11 mouse cellular contexts compared by ENCODE assay signal in genomic region chr11:4299191-4299590, GRCm38 (mm10). TPM values are rescaled to one million over a fixed set of nuclear protein-coding genes. Genes with fewer than 3 reads are reported as not detected.
DNase-seq lines count a peak whose midpoint lies in the region; ATAC-seq and TF ChIP-seq lines count a peak whose summit lies in the region.
"Had no signal": no experiment of that assay in that cellular context is flagged by ENCODE, and none has a peak within 500 bp of the region (broad histone marks: within the 10 kb centered on the region; RNA-seq: fewer than 3 reads in every experiment).

No protein-coding gene starts in this region.

- no peaks in the 10 kb centered on the region for H3K9me3 ChIP-seq in embryonic facial prominence, embryonic 11.5 days (replicated peaks; ENCODE audit: control insufficient read depth, low read length)
- H3K9me3 ChIP-seq in kidney, embryonic 15.5 days (replicated peaks): no peaks in the 10 kb centered on the region
- no peaks in the 10 kb centered on the region for H3K9me3 ChIP-seq in intestine, embryonic 16.5 days (ENCODE audit: control insufficient read depth, low read length)
- H3K9me3 ChIP-seq: hindbrain, embryonic 15.5 days had no signal

- no peak for ATAC-seq in embryonic facial prominence, embryonic 11.5 days (replicated peaks; ENCODE audit: insufficient number of reproducible peaks, low FRiP score, low TSS enrichment, low read depth)
- no peak for ATAC-seq in kidney, embryonic 15.5 days (replicated peaks; ENCODE audit: low FRiP score)
- no peak for ATAC-seq in intestine, embryonic 16.5 days
- ATAC-seq: CD4-positive, CD25-positive, alpha-beta regulatory T cell, adult 4 months had no signal

- H3K4me3 ChIP-seq in C2C12 (ENCODE audit: insufficient read depth, poor library complexity, severe bottlenecking): no peak overlapping the region
- no peak overlapping the region for H3K4me3 ChIP-seq in embryonic facial prominence, embryonic 11.5 days (ENCODE audit: low read depth, low read length)
- no peak overlapping the region for H3K4me3 ChIP-seq in kidney, embryonic 15.5 days (replicated peaks)
- no peak overlapping the region for H3K4me3 ChIP-seq in intestine, embryonic 16.5 days (ENCODE audit: low read length)
- H3K4me3 ChIP-seq: hindbrain, embryonic 15.5 days had no signal

- 38% methylated on average over 12 of the region's 12 CpGs for WGBS in embryonic facial prominence, embryonic 11.5 days
- WGBS in kidney, embryonic 15.5 days: 45% methylated on average over 12 of the region's 12 CpGs
- 45% methylated on average over 12 of the region's 12 CpGs for WGBS in intestine, embryonic 16.5 days

- H3K27ac ChIP-seq in embryonic facial prominence, embryonic 11.5 days (replicated peaks; ENCODE audit: low read depth, low read length): no peak overlapping the region
- H3K27ac ChIP-seq in kidney, embryonic 15.5 days: no peak overlapping the region
- H3K27ac ChIP-seq in intestine, embryonic 16.5 days (ENCODE audit: low read length): no peak overlapping the region
- H3K27ac ChIP-seq: hindbrain, embryonic 15.5 days had no signal

- H3K36me3 ChIP-seq in C2C12 (ENCODE audit: control insufficient read depth, insufficient read depth): no peaks in the 10 kb centered on the region
- no peaks in the 10 kb centered on the region for H3K36me3 ChIP-seq in embryonic facial prominence, embryonic 11.5 days (replicated peaks; ENCODE audit: control insufficient read depth, insufficient read depth, low read depth, low read length)
- no peaks in the 10 kb centered on the region for H3K36me3 ChIP-seq in kidney, embryonic 15.5 days
- no peaks in the 10 kb centered on the region for H3K36me3 ChIP-seq in intestine, embryonic 16.5 days (ENCODE audit: control insufficient read depth, insufficient read depth, low read length)
- H3K36me3 ChIP-seq: hindbrain, embryonic 15.5 days had no signal

- H3K4me1 ChIP-seq in embryonic facial prominence, embryonic 11.5 days (ENCODE audit: control insufficient read depth, insufficient read depth, low read length): peaks cover 4% of the 10 kb centered on the region; the same call in 1 of the 2 replicates
- H3K4me1 ChIP-seq in kidney, embryonic 15.5 days: peaks cover 38% of the 10 kb centered on the region
- peaks cover 11% of the 10 kb centered on the region; the same call in 1 of the 2 replicates for H3K4me1 ChIP-seq in intestine, embryonic 16.5 days (ENCODE audit: control insufficient read depth, insufficient read depth, low read length)

- no peak for TF ChIP-seq CTCF in C2C12 (IDR thresholded peaks at IDR 0.05; ENCODE audit: control insufficient read depth, insufficient read depth, insufficient read length)

- DNase-seq in embryo, embryonic 9.5 days (ENCODE audit: extremely low spot score): peak; percentile 48
- DNase-seq in embryo, embryonic 10.5 days (ENCODE audit: low spot score): no peak
- peak; percentile 53 for DNase-seq in embryonic facial prominence, embryonic 11.5 days (ENCODE audit: low spot score)
- no peak for DNase-seq in testis, postnatal 10 days (ENCODE audit: low spot score)
- DNase-seq in layer of hippocampus, postnatal 36 days: no peak

- no peaks in the 10 kb centered on the region for H3K79me3 ChIP-seq in C2C12 (ENCODE audit: low read depth)

- no peak overlapping the region for H3K4me2 ChIP-seq in embryonic facial prominence, embryonic 11.5 days (ENCODE audit: low read depth, low read length)
- H3K4me2 ChIP-seq in kidney, embryonic 15.5 days: 0 out of 2 replicates have a peak overlapping the region, but pooled peaks have one; percentile 2
- H3K4me2 ChIP-seq in intestine, embryonic 16.5 days (ENCODE audit: low read depth, low read length): no peak overlapping the region
- H3K4me2 ChIP-seq: hindbrain, embryonic 15.5 days had no signal

- H3K9ac ChIP-seq in embryonic facial prominence, embryonic 11.5 days (replicated peaks; ENCODE audit: low read length): no peak overlapping the region
- H3K9ac ChIP-seq in kidney, embryonic 15.5 days: no peak overlapping the region
- H3K9ac ChIP-seq in intestine, embryonic 16.5 days (ENCODE audit: low read depth, low read length): no peak overlapping the region
- H3K9ac ChIP-seq: hindbrain, embryonic 15.5 days had no signal

- no peaks in the 10 kb centered on the region for H3K79me2 ChIP-seq in C2C12 (ENCODE audit: control insufficient read depth, insufficient read depth)

- H3ac ChIP-seq in C2C12 (ENCODE audit: control insufficient read depth, insufficient read length, low read depth): no peak overlapping the region

- H3K27me3 ChIP-seq in C2C12 (ENCODE audit: control insufficient read depth, insufficient read depth, insufficient read length): no peaks in the 10 kb centered on the region
- H3K27me3 ChIP-seq in embryonic facial prominence, embryonic 11.5 days (ENCODE audit: control insufficient read depth, insufficient read depth, low read length): no peaks in the 10 kb centered on the region
- 0 out of 2 replicates have a peak, but pooled peaks cover 3% of the 10 kb centered on the region for H3K27me3 ChIP-seq in kidney, embryonic 15.5 days
- no peaks in the 10 kb centered on the region for H3K27me3 ChIP-seq in intestine, embryonic 16.5 days (replicated peaks; ENCODE audit: control insufficient read depth, insufficient read depth, low read length)
- H3K27me3 ChIP-seq: hindbrain, embryonic 15.5 days had no signal

TF ChIP-seq in C2C12, 6 proteins besides CTCF, POLR2A, EP300 and RAD21:
- TF ChIP-seq MYOD1 (IDR thresholded peaks at IDR 0.05; ENCODE audit: control insufficient read depth, insufficient read length, low read depth) (peak; percentile 45), MYOG (IDR thresholded peaks at IDR 0.05; ENCODE audit: control insufficient read depth, extremely low read depth, insufficient read length) (no peak), CEBPB (IDR thresholded peaks at IDR 0.05; ENCODE audit: low read depth) (no peak), USF1 (IDR thresholded peaks at IDR 0.05; ENCODE audit: low read depth) (no peak), FOSL1 (IDR thresholded peaks at IDR 0.05; ENCODE audit: insufficient read depth, low read length, poor library complexity, severe bottlenecking) (peak; percentile 52), MAX (IDR thresholded peaks at IDR 0.05) (no peak)
TF ChIP-seq in C2C12: peak in this region for 2.

RNA-seq across cellular contexts. Expression of gene Lif, which starts 41.8 kb away (rescaled TPM):
- polyA plus RNA-seq in C2C12 (2012; fragmentation: generic; extraction: Trizol): 1.0 TPM
- 0.07 and 0.14 TPM in 2 replicates for polyA plus RNA-seq in embryonic facial prominence, embryonic 11.5 days (2014; fragmentation: Nextera tagmentation; extraction: Ambion mirVana)
- polyA plus RNA-seq in kidney, embryonic 15.5 days (2015; fragmentation: Nextera tagmentation; extraction: Ambion mirVana): 0.08 and 0.22 TPM in 2 replicates
- 0.95 and 0.98 TPM in 2 replicates for polyA plus RNA-seq in intestine, embryonic 16.5 days (2015; fragmentation: Nextera tagmentation; extraction: Ambion mirVana)
- 1 to 10 TPM; 1.4 to 1.7 TPM for total RNA-seq in layer of hippocampus, postnatal 36 days (2021)
- polyA plus RNA-seq: liver, embryonic 16.5 days had no signal

Comparison
In these comparisons a context has a peak if more than half of its experiments do, and no peak if none do; other contexts are left out.
1. DNase-seq: peak in embryo, embryonic 9.5 days (single experiment) and embryonic facial prominence, embryonic 11.5 days (single experiment); none in embryo, embryonic 10.5 days (single experiment), testis, postnatal 10 days (single experiment) and layer of hippocampus, postnatal 36 days (0 of 2).